Mouse (Mus musculus): ENCODE measurements around the gene Golga2. TPM values are rescaled to one million over a fixed set of nuclear protein-coding genes. Genes with fewer than 3 reads are reported as not detected.

The Golga2 gene
- total RNA-seq, 2 experiments from 2014 or later = 75.1 to 78.9 TPM

- DNase-seq (ENCODE audit: low spot score in 2 of 2) = no peak
Measured at GRCm38 (mm10) chr2:32316887-32317656, 29.9 kb downstream of the Golga2 start.

GRCm38 (mm10) chr2:32317791-32318417 lies 30.7 kb downstream of the Golga2 start:
- no peak for DNase-seq (ENCODE audit: low spot score in 2 of 2)

GRCm38 (mm10) chr2:32318709-32319585 lies 31.8 kb downstream of the Golga2 start:
- DNase-seq (ENCODE audit: low spot score in 2 of 2) = no peak

GRCm38 (mm10) chr2:32319586-32320580 lies 32.7 kb downstream of the Golga2 start:
- DNase-seq (ENCODE audit: low spot score in 2 of 2) = no peak

- DNase-seq (ENCODE audit: low spot score in 2 of 2) = no peak
Measured at GRCm38 (mm10) chr2:32320721-32321120, 33.5 kb downstream of the Golga2 start.

- no peak for DNase-seq (ENCODE audit: low spot score in 2 of 2)
Measured at GRCm38 (mm10) chr2:32321591-32322298, 34.6 kb downstream of the Golga2 start.

- DNase-seq (ENCODE audit: low spot score in 2 of 2) = no peak
Measured at GRCm38 (mm10) chr2:32322754-32323741, 35.9 kb downstream of the Golga2 start.

GRCm38 (mm10) chr2:32324322-32324721 lies 37.1 kb downstream of the Golga2 start:
- DNase-seq (ENCODE audit: low spot score in 2 of 2) = no peak

GRCm38 (mm10) chr2:32325342-32325741 lies 38.2 kb downstream of the Golga2 start:
- DNase-seq (ENCODE audit: low spot score in 2 of 2) = no peak

- DNase-seq (ENCODE audit: low spot score in 2 of 2) = no peak
Measured at GRCm38 (mm10) chr2:32327200-32327599, 40.0 kb downstream of the Golga2 start.

- no peak for DNase-seq (ENCODE audit: low spot score in 2 of 2)
Measured at GRCm38 (mm10) chr2:32328911-32329460, 41.8 kb downstream of the Golga2 start.

GRCm38 (mm10) chr2:32329531-32329930 lies 42.3 kb downstream of the Golga2 start:
- no peak for DNase-seq (ENCODE audit: low spot score in 2 of 2)

- DNase-seq (ENCODE audit: low spot score in 2 of 2) = no peak
Measured at GRCm38 (mm10) chr2:32332159-32332558, 45.0 kb downstream of the Golga2 start.

- DNase-seq (ENCODE audit: low spot score in 2 of 2) = no peak
Measured at GRCm38 (mm10) chr2:32335888-32336287, 48.7 kb downstream of the Golga2 start.

GRCm38 (mm10) chr2:32339912-32340642 lies 52.9 kb downstream of the Golga2 start:
- DNase-seq (ENCODE audit: low spot score in 2 of 2) = no peak

GRCm38 (mm10) chr2:32340836-32341633 lies 53.9 kb downstream of the Golga2 start:
- DNase-seq (ENCODE audit: low spot score in 2 of 2) = no peak

- no peak for DNase-seq (ENCODE audit: low spot score in 2 of 2)
Measured at GRCm38 (mm10) chr2:32341634-32341939, 54.4 kb downstream of the Golga2 start.
